Mouse (Mus musculus) forebrain, embryonic 15.5 days (tissue): Measurements from ENCODE around the gene Ablim1. TPM values are rescaled to one million over a fixed set of nuclear protein-coding genes. Genes with fewer than 3 reads are reported as not detected.

Source experiments
- ATAC-seq: fragments of 200-750 bp; cut with Nextera tagmentation; replicated peaks from 2 replicates; pipeline ENCODE4 v1.8.0; 2017; ENCODE audit warnings: mild to moderate bottlenecking, moderate TSS enrichment, moderate library complexity
- H3K27ac ChIP-seq: fragments of 300-500 bp; sonication (generic); replicated peaks from 2 replicates; pipeline ENCODE4 v1.5.1; 2015; ENCODE audit warnings: mild to moderate bottlenecking, inconsistent platforms
- H3K27me3 ChIP-seq: fragments of 300-500 bp; sonication (generic); 2 replicates; pipeline ENCODE4 v1.6.1; 2015; ENCODE audit warnings: inconsistent platforms
- H3K36me3 ChIP-seq: fragments of 300-500 bp; sonication (generic); 2 replicates; pipeline ENCODE4 v1.6.1; 2015; ENCODE audit warnings: mild to moderate bottlenecking, inconsistent platforms
- H3K4me1 ChIP-seq: fragments of 300-500 bp; sonication (generic); 2 replicates; pipeline ENCODE4 v1.6.1; 2015; ENCODE audit warnings: inconsistent platforms
- H3K4me2 ChIP-seq: fragments of 300-500 bp; sonication (generic); replicated peaks from 2 replicates; pipeline ENCODE4 v1.6.1; 2015; ENCODE audit warnings: mild to moderate bottlenecking, inconsistent platforms
- H3K4me3 ChIP-seq: fragments of 300-500 bp; sonication (generic); 2 replicates; pipeline ENCODE4 v1.5.1; 2015; ENCODE audit warnings: mild to moderate bottlenecking, inconsistent platforms
- H3K9ac ChIP-seq: fragments of 300-500 bp; sonication (generic); replicated peaks from 2 replicates; pipeline ENCODE4 v1.6.1; 2015; ENCODE audit warnings: mild to moderate bottlenecking, inconsistent platforms
- H3K9me3 ChIP-seq: fragments of 300-500 bp; sonication (generic); 2 replicates; pipeline ENCODE4 v1.6.1; 2016; ENCODE audit warnings: inconsistent platforms
- WGBS: fragments of 180-500 bp; shearing (Covaris S2); methylation state at CpG from one replicate; pipeline ENCODE4 v1.1.7; 2015; ENCODE audit warnings: mixed read lengths; 5-methylcytosine and 5-hydroxymethylcytosine counted together
- polyA plus RNA-seq: library from polyadenylated mRNA; unstranded; fragments of >200 nt; fragmentation: Nextera tagmentation; extraction: Ambion mirVana; gene quantifications from 2 replicates; pipeline ENCODE4 v1.2.1, GENCODE M21; 2015

Gene Ablim1
- polyA plus RNA-seq, 1 experiment from 2014 or later: 37.8 TPM

- 85% methylated on average over 6 of the region's 6 CpGs for WGBS
These were observed 44.0 kb downstream of the Ablim1 start for GRCm38 (mm10) chr19:57270711-57271110.

GRCm38 (mm10) chr19:57269791-57270190, 44.9 kb downstream of the Ablim1 start:
- Histone ChIP-seq H3K27ac (no peak overlapping the region), H3K36me3 (no peaks in the 10 kb centered on the region), H3K9me3 (no peaks in the 10 kb centered on the region), H3K4me3 (no peak overlapping the region), H3K9ac (no peak overlapping the region), H3K27me3 (no peaks in the 10 kb centered on the region), H3K4me1 (peaks cover 33% of the 10 kb centered on the region), H3K4me2 (no peak overlapping the region)
- ATAC-seq: no peak
- 28% methylated on average over 6 of the region's 6 CpGs for WGBS

More at GRCm38 (mm10) chr19:57270711-57271110, 44.0 kb downstream of the Ablim1 start:
- Histone ChIP-seq H3K4me3 (no peak overlapping the region), H3K27ac (no peak overlapping the region), H3K9me3 (no peaks in the 10 kb centered on the region), H3K27me3 (no peaks in the 10 kb centered on the region), H3K36me3 (no peaks in the 10 kb centered on the region), H3K9ac (no peak overlapping the region), H3K4me2 (no peak overlapping the region), H3K4me1 (peaks cover 37% of the 10 kb centered on the region)
- no peak for ATAC-seq

GRCm38 (mm10) chr19:57267531-57267930, 47.2 kb downstream of the Ablim1 start:
- no peak for ATAC-seq
- WGBS: 70% methylated on average over 5 of the region's 5 CpGs
- H3K9me3 ChIP-seq: no peaks in the 10 kb centered on the region
- H3K4me1 ChIP-seq: peaks cover 20% of the 10 kb centered on the region
- H3K27me3 ChIP-seq: no peaks in the 10 kb centered on the region
- no peak overlapping the region for H3K4me2 ChIP-seq
- H3K9ac ChIP-seq: no peak overlapping the region
- no peak overlapping the region for H3K4me3 ChIP-seq
- no peaks in the 10 kb centered on the region for H3K36me3 ChIP-seq
- no peak overlapping the region for H3K27ac ChIP-seq

- Histone ChIP-seq H3K27me3 (no peaks in the 10 kb centered on the region), H3K9ac (no peak overlapping the region), H3K27ac (no peak overlapping the region), H3K36me3 (no peaks in the 10 kb centered on the region), H3K4me3 (no peak overlapping the region), H3K4me2 (no peak overlapping the region), H3K4me1 (peaks cover 19% of the 10 kb centered on the region), H3K9me3 (no peaks in the 10 kb centered on the region)
- WGBS: 88% methylated on average over 10 of the region's 10 CpGs
- no peak for ATAC-seq
These were observed 48.2 kb downstream of the Ablim1 start for GRCm38 (mm10) chr19:57266374-57267085.

GRCm38 (mm10) chr19:57264296-57264947, 50.3 kb downstream of the Ablim1 start:
- H3K36me3 ChIP-seq: no peaks in the 10 kb centered on the region
- no peaks in the 10 kb centered on the region for H3K27me3 ChIP-seq
- peaks cover 8% of the 10 kb centered on the region for H3K4me1 ChIP-seq
- no peak overlapping the region for H3K4me2 ChIP-seq
- H3K27ac ChIP-seq: no peak overlapping the region
- no peak for ATAC-seq
- H3K9me3 ChIP-seq: no peaks in the 10 kb centered on the region
- WGBS: 42% methylated on average over 15 of the region's 15 CpGs
- no peak overlapping the region for H3K9ac ChIP-seq
- H3K4me3 ChIP-seq: no peak overlapping the region

GRCm38 (mm10) chr19:57257801-57258200, 56.9 kb downstream of the Ablim1 start:
- Histone ChIP-seq H3K36me3 (no peaks in the 10 kb centered on the region), H3K4me3 (no peak overlapping the region), H3K9ac (no peak overlapping the region), H3K9me3 (no peaks in the 10 kb centered on the region), H3K27me3 (no peaks in the 10 kb centered on the region), H3K27ac (no peak overlapping the region), H3K4me2 (no peak overlapping the region), H3K4me1 (no peaks in the 10 kb centered on the region)
- WGBS: 90% methylated on average over 12 of the region's 12 CpGs
- ATAC-seq: no peak

- WGBS: 34% methylated on average over 9 of the region's 9 CpGs
- H3K9ac ChIP-seq: no peak overlapping the region
- no peaks in the 10 kb centered on the region for H3K36me3 ChIP-seq
- no peak overlapping the region for H3K27ac ChIP-seq
- H3K27me3 ChIP-seq: no peaks in the 10 kb centered on the region
- H3K4me3 ChIP-seq: no peak overlapping the region
- ATAC-seq: no peak
- no peaks in the 10 kb centered on the region for H3K9me3 ChIP-seq
- H3K4me1 ChIP-seq: no peaks in the 10 kb centered on the region
- H3K4me2 ChIP-seq: no peak overlapping the region
These were observed 58.1 kb downstream of the Ablim1 start for GRCm38 (mm10) chr19:57256666-57257065.

- Histone ChIP-seq H3K27ac (no peak overlapping the region), H3K4me3 (no peak overlapping the region), H3K4me2 (no peak overlapping the region), H3K27me3 (no peaks in the 10 kb centered on the region), H3K9me3 (no peaks in the 10 kb centered on the region), H3K9ac (no peak overlapping the region), H3K36me3 (no peaks in the 10 kb centered on the region), H3K4me1 (no peaks in the 10 kb centered on the region)
- ATAC-seq: no peak
- 86% methylated on average over 8 of the region's 8 CpGs for WGBS
These were observed 59.6 kb downstream of the Ablim1 start for GRCm38 (mm10) chr19:57255157-57255556.

- no peak for ATAC-seq
- H3K27me3 ChIP-seq: no peaks in the 10 kb centered on the region
- no peaks in the 10 kb centered on the region for H3K36me3 ChIP-seq
- no peaks in the 10 kb centered on the region for H3K9me3 ChIP-seq
- WGBS: 79% methylated on average over 9 of the region's 9 CpGs
- H3K27ac ChIP-seq: no peak overlapping the region
- no peak overlapping the region for H3K4me3 ChIP-seq
- no peak overlapping the region for H3K9ac ChIP-seq
- H3K4me2 ChIP-seq: no peak overlapping the region
- H3K4me1 ChIP-seq: no peaks in the 10 kb centered on the region
These were observed 61.8 kb downstream of the Ablim1 start for GRCm38 (mm10) chr19:57252692-57253448.

- Histone ChIP-seq H3K4me1 (0 out of 2 replicates have a peak, but pooled peaks cover 4% of the 10 kb centered on the region), H3K9me3 (no peaks in the 10 kb centered on the region), H3K9ac (no peak overlapping the region), H3K36me3 (no peaks in the 10 kb centered on the region), H3K4me2 (no peak overlapping the region), H3K27me3 (no peaks in the 10 kb centered on the region), H3K27ac (no peak overlapping the region), H3K4me3 (no peak overlapping the region)
- ATAC-seq: no peak
- 78% methylated on average over 5 of the region's 5 CpGs for WGBS
These were observed 65.9 kb downstream of the Ablim1 start for GRCm38 (mm10) chr19:57248781-57249180.

- Histone ChIP-seq H3K27ac (no peak overlapping the region), H3K36me3 (no peaks in the 10 kb centered on the region), H3K4me3 (no peak overlapping the region), H3K4me2 (no peak overlapping the region), H3K27me3 (no peaks in the 10 kb centered on the region), H3K9me3 (no peaks in the 10 kb centered on the region), H3K9ac (no peak overlapping the region), H3K4me1 (0 out of 2 replicates have a peak, but pooled peaks cover 4% of the 10 kb centered on the region)
- ATAC-seq: no peak
- 76% methylated on average over 8 of the region's 8 CpGs for WGBS
These were observed 67.5 kb downstream of the Ablim1 start for GRCm38 (mm10) chr19:57247221-57247620.

GRCm38 (mm10) chr19:57244281-57244680, 70.4 kb downstream of the Ablim1 start:
- Histone ChIP-seq H3K27me3 (no peaks in the 10 kb centered on the region), H3K4me1 (peaks cover 13% of the 10 kb centered on the region), H3K4me3 (no peak overlapping the region), H3K9ac (no peak overlapping the region), H3K36me3 (no peaks in the 10 kb centered on the region), H3K27ac (no peak overlapping the region), H3K4me2 (no peak overlapping the region), H3K9me3 (no peaks in the 10 kb centered on the region)
- no peak for ATAC-seq
- WGBS: 76% methylated on average over 7 of the region's 7 CpGs
